Mouse (Mus musculus) neural tube, embryonic 15.5 days (tissue): ENCODE measurements around the gene Il2rg. TPM values are rescaled to one million over a fixed set of nuclear protein-coding genes. Genes with fewer than 3 reads are reported as not detected.
A peak's percentile ranks its signal among the peaks of the same experiment; 100 is the strongest.

Experiments
- ATAC-seq: fragments of 200-750 bp; cut with Nextera tagmentation; 2 replicates; pipeline ENCODE4 v1.8.0; 2017; ENCODE audit warnings: mild to moderate bottlenecking, moderate TSS enrichment, moderate library complexity; ENCODE audit not compliant: low FRiP score
- H3K27ac ChIP-seq: fragments of 300-500 bp; sonication (generic); replicated peaks from 2 replicates; pipeline ENCODE4 v1.5.1; 2015; ENCODE audit warnings: mild to moderate bottlenecking, inconsistent platforms
- H3K27me3 ChIP-seq: fragments of 300-500 bp; sonication (generic); replicated peaks from 2 replicates; pipeline ENCODE4 v1.6.1; 2015; ENCODE audit warnings: inconsistent platforms
- H3K36me3 ChIP-seq: fragments of 300-500 bp; sonication (generic); 2 replicates; pipeline ENCODE4 v1.6.1; 2015; ENCODE audit warnings: inconsistent platforms
- H3K4me1 ChIP-seq: fragments of 300-500 bp; sonication (generic); 2 replicates; pipeline ENCODE4 v1.6.1; 2015; ENCODE audit warnings: inconsistent platforms
- H3K4me2 ChIP-seq: fragments of 300-500 bp; sonication (generic); 2 replicates; pipeline ENCODE4 v1.6.1; 2015; ENCODE audit warnings: inconsistent platforms, mild to moderate bottlenecking, moderate library complexity
- H3K4me3 ChIP-seq: fragments of 300-500 bp; sonication (generic); replicated peaks from 2 replicates; pipeline ENCODE4 v1.5.1; 2015; ENCODE audit warnings: mild to moderate bottlenecking, inconsistent platforms
- H3K9ac ChIP-seq: fragments of 300-500 bp; sonication (generic); replicated peaks from 2 replicates; pipeline ENCODE4 v1.6.1; 2015; ENCODE audit warnings: mild to moderate bottlenecking, inconsistent platforms
- H3K9me3 ChIP-seq: fragments of 300-500 bp; sonication (generic); replicated peaks from 2 replicates; pipeline ENCODE4 v1.6.1; 2016; ENCODE audit warnings: inconsistent platforms
- WGBS: fragments of 180-500 bp; shearing (Covaris S2); methylation state at CpG from one replicate; pipeline ENCODE4 v1.1.7; 2015; ENCODE audit warnings: mixed read lengths; 5-methylcytosine and 5-hydroxymethylcytosine counted together
- polyA plus RNA-seq: library from polyadenylated mRNA; unstranded; fragments of >200 nt; fragmentation: Nextera tagmentation; extraction: Ambion mirVana; gene quantifications from 2 replicates; pipeline ENCODE4 v1.2.1, GENCODE M21; 2015

Gene Il2rg
- polyA plus RNA-seq, 1 experiment from 2014 or later = 6.1 TPM

DNA sequence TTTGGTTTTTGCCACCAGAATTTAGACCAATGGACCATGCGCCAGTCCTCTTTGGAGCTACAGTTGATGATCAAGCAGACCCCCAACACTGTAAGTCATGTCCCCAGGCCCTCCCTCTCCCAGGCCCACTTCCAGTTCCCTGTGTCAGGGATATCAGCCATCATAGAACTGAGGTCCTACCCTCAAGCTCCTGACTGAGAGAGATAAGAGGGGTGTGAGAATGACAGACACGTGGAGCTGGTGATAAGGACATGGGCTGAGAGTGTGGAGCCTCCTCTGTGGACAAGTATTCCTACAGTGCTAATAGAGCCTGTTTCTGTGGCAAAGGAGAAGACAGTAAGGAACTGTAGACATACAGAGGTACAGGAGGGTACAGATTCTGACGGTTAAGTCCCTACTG is 19.5 kb upstream of the Il2rg start:
- peaks cover 50% of the 10 kb centered on the region for H3K36me3 ChIP-seq
- H3K27ac ChIP-seq = no peak overlapping the region
- no peak overlapping the region for H3K9ac ChIP-seq
- no peaks in the 10 kb centered on the region for H3K27me3 ChIP-seq
- WGBS = 96% methylated on average over 3 of the region's 3 CpGs
- no peak overlapping the region for H3K4me2 ChIP-seq
- H3K4me3 ChIP-seq = no peak overlapping the region
- H3K4me1 ChIP-seq = no peaks in the 10 kb centered on the region
- no peak for ATAC-seq
- no peaks in the 10 kb centered on the region for H3K9me3 ChIP-seq

DNA sequence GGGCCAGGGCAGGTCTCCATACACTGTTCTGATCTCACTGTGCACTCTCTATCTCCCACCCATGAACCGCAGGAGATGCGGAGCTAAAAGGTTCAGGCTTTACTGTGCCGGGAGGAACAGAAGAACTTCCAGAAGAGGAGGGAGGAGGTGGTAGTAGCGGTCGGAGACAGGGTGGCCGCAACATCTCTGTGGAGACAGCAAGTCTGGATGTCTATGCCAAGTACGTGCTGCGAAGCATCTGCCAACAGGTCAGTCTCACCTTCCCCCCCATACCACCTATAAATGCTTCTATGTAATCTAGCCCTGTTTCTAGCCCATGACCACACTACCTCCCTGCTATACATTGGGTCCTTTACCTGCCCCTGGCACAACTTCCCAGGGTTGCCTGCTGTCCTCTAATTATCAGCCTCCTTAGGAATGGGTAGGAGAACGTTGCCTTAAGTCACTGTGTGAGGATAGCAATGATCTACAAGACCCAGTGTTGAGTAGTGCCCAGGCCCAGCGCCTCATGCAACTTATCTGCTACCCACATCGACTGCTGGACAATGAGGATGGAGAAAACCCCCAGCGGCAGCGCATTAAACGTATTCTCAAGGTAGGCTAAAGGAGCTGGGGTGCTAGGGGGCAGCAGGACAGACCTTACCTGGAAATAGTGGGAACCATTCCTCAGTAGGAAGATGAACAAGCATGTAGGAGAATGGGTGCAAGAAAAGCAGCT is 18.1 kb upstream of the Il2rg start:
- no peaks in the 10 kb centered on the region for H3K9me3 ChIP-seq
- no peak for ATAC-seq
- no peaks in the 10 kb centered on the region for H3K4me1 ChIP-seq
- H3K27ac ChIP-seq = no peak overlapping the region
- peaks cover 53% of the 10 kb centered on the region for H3K36me3 ChIP-seq
- WGBS = 91% methylated on average over 14 of the region's 14 CpGs
- H3K4me2 ChIP-seq = no peak overlapping the region
- H3K27me3 ChIP-seq = no peaks in the 10 kb centered on the region
- H3K4me3 ChIP-seq = no peak overlapping the region
- H3K9ac ChIP-seq = no peak overlapping the region

DNA sequence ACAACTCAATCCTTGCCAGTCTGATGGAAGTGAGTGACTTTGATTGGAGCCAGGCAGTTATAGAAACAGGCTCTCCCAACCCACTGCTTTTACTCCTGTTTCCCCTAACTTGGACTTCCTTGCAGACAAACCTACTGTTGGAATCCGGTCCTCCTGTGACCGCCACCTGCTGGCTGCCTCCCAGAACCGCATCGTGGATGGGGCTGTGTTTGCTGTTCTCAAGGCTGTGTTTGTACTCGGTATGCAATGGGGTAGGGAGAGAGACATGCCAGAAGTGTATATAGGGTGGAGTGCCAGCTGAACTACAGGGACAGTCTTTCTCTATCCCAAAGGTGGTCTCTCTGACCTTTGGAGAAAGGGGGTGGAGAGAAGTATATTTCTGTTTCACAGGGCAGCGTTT is 17.5 kb upstream of the Il2rg start:
- 35% methylated on average over 6 of the region's 6 CpGs for WGBS
- H3K27ac ChIP-seq = no peak overlapping the region
- no peaks in the 10 kb centered on the region for H3K9me3 ChIP-seq
- no peaks in the 10 kb centered on the region for H3K4me1 ChIP-seq
- H3K4me2 ChIP-seq = no peak overlapping the region
- H3K36me3 ChIP-seq = peaks cover 47% of the 10 kb centered on the region
- no peak for ATAC-seq
- H3K9ac ChIP-seq = no peak overlapping the region
- no peaks in the 10 kb centered on the region for H3K27me3 ChIP-seq
- no peak overlapping the region for H3K4me3 ChIP-seq

GRCm38 (mm10) chrX:101282813-101283212 is 14.8 kb upstream of the Il2rg start:
- Histone ChIP-seq H3K4me1 (no peaks in the 10 kb centered on the region), H3K4me3 (no peak overlapping the region), H3K27me3 (no peaks in the 10 kb centered on the region), H3K9ac (no peak overlapping the region), H3K27ac (no peak overlapping the region), H3K4me2 (no peak overlapping the region), H3K36me3 (peaks cover 40% of the 10 kb centered on the region), H3K9me3 (no peaks in the 10 kb centered on the region)
- 78% methylated on average over 6 of the region's 6 CpGs for WGBS
- ATAC-seq = no peak

- ATAC-seq = peak; percentile 98
- peak within 1 kb of the TSS; percentile 70 for H3K27ac ChIP-seq
- no peaks in the 10 kb centered on the region for H3K9me3 ChIP-seq
- H3K9ac ChIP-seq = peak within 1 kb of the TSS; percentile 50
- H3K36me3 ChIP-seq = peaks cover 3% of the 10 kb centered on the region; the same call in 1 of the 2 replicates
- H3K4me2 ChIP-seq = peak within 1 kb of the TSS; percentile 56
- peaks cover 9% of the 10 kb centered on the region; the same call in 1 of the 2 replicates for H3K4me1 ChIP-seq
- peak within 1 kb of the TSS; percentile 50 for H3K4me3 ChIP-seq
- no peaks in the 10 kb centered on the region; the same call in 1 of the 2 replicates for H3K27me3 ChIP-seq
- WGBS = 21% methylated on average over 49 of the region's 54 CpGs
Observed at GRCm38 (mm10) chrX:101273875-101274738, 6.1 kb upstream of the Il2rg start, which contains the start of gene Med12. Gene Med12 (plus strand): TSS chrX:101274030.

GRCm38 (mm10) chrX:101273410-101273809 is 5.4 kb upstream of the Il2rg start:
- peak; percentile 33; the same call in 1 of the 2 replicates for ATAC-seq

GRCm38 (mm10) chrX:101268755-101269124 is 685 bp upstream of the Il2rg start, which contains the start of gene Gm20489:
Gene Gm20489 (minus strand): TSS chrX:101269023.
- H3K4me2 ChIP-seq = no peak within 1 kb of the TSS
- no peak within 1 kb of the TSS for H3K27ac ChIP-seq
- H3K4me1 ChIP-seq = no peaks in the 10 kb centered on the region
- H3K36me3 ChIP-seq = no peaks in the 10 kb centered on the region
- H3K9ac ChIP-seq = no peak within 1 kb of the TSS
- H3K4me3 ChIP-seq = no peak within 1 kb of the TSS
- no peaks in the 10 kb centered on the region for H3K9me3 ChIP-seq
- no peak for ATAC-seq
- 52% methylated on average over 3 of the region's 3 CpGs for WGBS
- no peaks in the 10 kb centered on the region; the same call in 1 of the 2 replicates for H3K27me3 ChIP-seq

More at GRCm38 (mm10) chrX:101273410-101273809, 5.4 kb upstream of the Il2rg start:
- Histone ChIP-seq H3K4me1 (peaks cover 9% of the 10 kb centered on the region; the same call in 1 of the 2 replicates), H3K27ac (peak overlapping the region; percentile 70; the same call in 1 of the 2 replicates), H3K9ac (no peak overlapping the region; the same call in 1 of the 2 replicates), H3K9me3 (no peaks in the 10 kb centered on the region), H3K27me3 (no peaks in the 10 kb centered on the region; the same call in 1 of the 2 replicates), H3K36me3 (0 out of 2 replicates have a peak, but pooled peaks cover 3% of the 10 kb centered on the region), H3K4me3 (peak overlapping the region; percentile 50), H3K4me2 (peak overlapping the region; percentile 56)
- 26% methylated on average over 6 of the region's 6 CpGs for WGBS

DNA sequence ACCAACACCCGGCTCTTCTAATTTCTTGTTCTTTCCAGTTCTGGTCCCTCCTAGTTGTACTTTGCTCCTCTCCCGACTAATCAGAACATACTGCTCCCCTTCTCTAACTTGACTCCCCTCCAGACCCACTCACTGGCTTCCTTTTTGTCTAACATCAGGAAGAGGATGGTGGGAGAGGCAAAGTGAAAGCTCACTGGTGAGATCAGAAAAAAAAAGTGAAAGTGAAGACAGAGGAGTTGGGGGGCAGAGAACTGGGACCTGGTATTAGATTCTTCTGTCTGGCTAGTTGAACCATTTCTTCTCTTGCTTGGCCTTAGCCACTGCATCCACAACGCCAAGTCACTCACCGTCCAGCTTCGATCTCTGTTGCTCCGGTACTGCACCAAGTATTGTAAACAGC is 1.4 kb downstream of the Il2rg start:
- WGBS = 92% methylated on average over 6 of the region's 6 CpGs
- Histone ChIP-seq H3K9me3 (no peaks in the 10 kb centered on the region), H3K9ac (no peak overlapping the region), H3K27ac (no peak overlapping the region), H3K4me1 (no peaks in the 10 kb centered on the region), H3K4me3 (no peak overlapping the region), H3K27me3 (no peaks in the 10 kb centered on the region), H3K4me2 (no peak overlapping the region), H3K36me3 (no peaks in the 10 kb centered on the region)
- ATAC-seq = no peak

DNA sequence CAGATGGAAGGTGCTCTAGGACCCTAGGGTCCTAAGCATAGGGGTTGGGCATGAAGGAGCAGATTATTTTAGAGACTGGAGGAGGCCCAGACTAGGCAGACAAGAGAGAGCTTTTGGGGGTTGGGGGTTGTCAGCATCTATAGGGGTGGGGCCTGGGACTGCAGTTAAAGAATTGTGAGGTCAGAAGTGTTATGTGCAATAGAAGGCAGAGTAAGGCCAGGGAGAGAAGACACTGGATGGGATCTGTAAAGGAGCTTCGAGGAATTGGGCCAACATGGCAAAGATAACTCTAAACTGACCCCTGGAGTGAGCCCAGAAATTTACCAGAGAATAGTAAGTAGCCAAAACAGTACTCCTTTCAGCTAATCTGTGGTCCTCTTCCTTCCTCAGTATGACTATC is 4.2 kb downstream of the Il2rg start, which contains the start of gene Gm614:
TSS of gene Gm614 (minus strand) at position 101 of the 400 bp plus-strand sequence.
- Histone ChIP-seq H3K27ac (no peak within 1 kb of the TSS), H3K4me1 (no peaks in the 10 kb centered on the region), H3K36me3 (no peaks in the 10 kb centered on the region), H3K9me3 (no peaks in the 10 kb centered on the region), H3K4me3 (no peak within 1 kb of the TSS), H3K4me2 (no peak within 1 kb of the TSS), H3K27me3 (no peaks in the 10 kb centered on the region), H3K9ac (no peak within 1 kb of the TSS)
- no peak for ATAC-seq
- 83% methylated on average over 1 of the region's 1 CpGs for WGBS

- ATAC-seq = no peak
Observed at GRCm38 (mm10) chrX:101260441-101261325, 7.4 kb downstream of the Il2rg start.

GRCm38 (mm10) chrX:101256603-101257002 is 11.5 kb downstream of the Il2rg start:
- peaks cover 11% of the 10 kb centered on the region; the same call in 1 of the 2 replicates for H3K4me1 ChIP-seq
- 87% methylated on average over 13 of the region's 13 CpGs for WGBS
- no peaks in the 10 kb centered on the region for H3K9me3 ChIP-seq
- no peak for ATAC-seq
- H3K9ac ChIP-seq = no peak overlapping the region
- H3K27ac ChIP-seq = no peak overlapping the region
- no peaks in the 10 kb centered on the region for H3K27me3 ChIP-seq
- no peak overlapping the region for H3K4me2 ChIP-seq
- no peaks in the 10 kb centered on the region for H3K36me3 ChIP-seq
- no peak overlapping the region for H3K4me3 ChIP-seq

More at GRCm38 (mm10) chrX:101260441-101261325, 7.4 kb downstream of the Il2rg start:
- no peak overlapping the region for H3K4me3 ChIP-seq
- H3K36me3 ChIP-seq = no peaks in the 10 kb centered on the region
- peaks cover under 1% of the 10 kb centered on the region; the same call in 1 of the 2 replicates for H3K4me1 ChIP-seq
- 30% methylated on average over 8 of the region's 13 CpGs for WGBS
- no peak overlapping the region for H3K4me2 ChIP-seq
- H3K9me3 ChIP-seq = no peaks in the 10 kb centered on the region
- H3K27me3 ChIP-seq = no peaks in the 10 kb centered on the region
- no peak overlapping the region for H3K9ac ChIP-seq
- H3K27ac ChIP-seq = no peak overlapping the region
